Mouse (Mus musculus): ENCODE results near the gene Gpn1.

Gene Gpn1

GRCm38 (mm10) chr5:31559401-31559800 lies 64.9 kb downstream of the Gpn1 start:
- DNase-seq (ENCODE audit: low read depth, low spot score) = no peak

GRCm38 (mm10) chr5:31560352-31560751 lies 65.8 kb downstream of the Gpn1 start:
- no peak for DNase-seq (ENCODE audit: low read depth, low spot score)

- DNase-seq (ENCODE audit: low read depth, low spot score) = no peak
Observed at GRCm38 (mm10) chr5:31562036-31562666, 67.6 kb downstream of the Gpn1 start.
